Mouse (Mus musculus): ENCODE results near the gene Cdkal1.

GRCm38 (mm10) chr13:29677559-29677958 is 177.9 kb downstream of the Cdkal1 start:
- TF ChIP-seq CTCF (IDR thresholded peaks at IDR 0.05; ENCODE audit: low read depth) (no peak), EP300 (optimal IDR thresholded peaks at IDR 0.05) (no peak)
